Mouse (Mus musculus) adrenal gland, adult 18-20 months (tissue): ENCODE results near the gene Rusc2. TPM values are rescaled to one million over a fixed set of nuclear protein-coding genes. Genes with fewer than 3 reads are reported as not detected.

Source experiments
- total RNA-seq, 2 experiments: library from RNA; stranded (reverse); gene quantifications; 1 replicate in 1 of 2; 2 replicates in 1 of 2; pipeline ENCODE4 v1.2.3; 2021

The Rusc2 gene
- total RNA-seq, 2 experiments from 2014 or later, result 36.9 to 39.9 TPM

Other genes starting within 250 kb of the Rusc2 start
- gene Atp8b5, start 114.8 kb upstream of the Rusc2 start, total RNA-seq, result under 1 TPM; 0.30 to 0.83 TPM
- not detected for gene Fam166b, start 47.2 kb downstream of the Rusc2 start, total RNA-seq
- 10 to 100 TPM; 67.6 to 72.3 TPM for gene Tesk1, start 60.0 kb downstream of the Rusc2 start, total RNA-seq
- 1 to 10 TPM; 2.6 to 2.8 TPM for gene Cd72, start 72.6 kb downstream of the Rusc2 start, total RNA-seq
- gene Sit1, start 101.8 kb downstream of the Rusc2 start, total RNA-seq, result under 1 TPM in 1 of 2 experiments, not detected in 1; 0.38 TPM
- 10 to 100 TPM; 49.7 to 58.0 TPM for gene Ccdc107, start 110.9 kb downstream of the Rusc2 start, total RNA-seq
- gene Arhgef39, start 117.7 kb downstream of the Rusc2 start, total RNA-seq, result 1 to 10 TPM; 1.1 to 1.9 TPM
- under 1 TPM; 0.56 to 0.61 TPM for gene Car9, start 125.0 kb downstream of the Rusc2 start, total RNA-seq
- 10 to 100 TPM; 33.4 to 61.7 TPM for gene Tpm2, start 141.8 kb downstream of the Rusc2 start, total RNA-seq
- 100 to 1,000 TPM in 1 of 2 experiments, 10 to 100 TPM in 1; 95.8 to 144 TPM for gene Creb3, start 180.4 kb downstream of the Rusc2 start, total RNA-seq
- gene Tln1, start 180.7 kb downstream of the Rusc2 start, total RNA-seq, result 100 to 1,000 TPM; 167 to 208 TPM
- gene Rgp1, start 196.7 kb downstream of the Rusc2 start, total RNA-seq, result 10 to 100 TPM; 40.7 to 48.7 TPM
- gene Gba2, start 196.9 kb downstream of the Rusc2 start, total RNA-seq, result 1 to 10 TPM; 8.2 to 8.3 TPM
- under 1 TPM; 0.70 to 0.73 TPM for gene Msmp, start 202.5 kb downstream of the Rusc2 start, total RNA-seq
- 10 to 100 TPM; 24.9 to 42.4 TPM for gene Npr2, start 250.0 kb downstream of the Rusc2 start, total RNA-seq